Mouse (Mus musculus): ENCODE measurements around the gene Psmd2. TPM values are rescaled to one million over a fixed set of nuclear protein-coding genes. Genes with fewer than 3 reads are reported as not detected.
A peak's percentile ranks its signal among the peaks of the same experiment; 100 is the strongest.

The Psmd2 gene
- polyA plus RNA-seq, 1 experiment from 2014 or later = 339 TPM

DNA sequence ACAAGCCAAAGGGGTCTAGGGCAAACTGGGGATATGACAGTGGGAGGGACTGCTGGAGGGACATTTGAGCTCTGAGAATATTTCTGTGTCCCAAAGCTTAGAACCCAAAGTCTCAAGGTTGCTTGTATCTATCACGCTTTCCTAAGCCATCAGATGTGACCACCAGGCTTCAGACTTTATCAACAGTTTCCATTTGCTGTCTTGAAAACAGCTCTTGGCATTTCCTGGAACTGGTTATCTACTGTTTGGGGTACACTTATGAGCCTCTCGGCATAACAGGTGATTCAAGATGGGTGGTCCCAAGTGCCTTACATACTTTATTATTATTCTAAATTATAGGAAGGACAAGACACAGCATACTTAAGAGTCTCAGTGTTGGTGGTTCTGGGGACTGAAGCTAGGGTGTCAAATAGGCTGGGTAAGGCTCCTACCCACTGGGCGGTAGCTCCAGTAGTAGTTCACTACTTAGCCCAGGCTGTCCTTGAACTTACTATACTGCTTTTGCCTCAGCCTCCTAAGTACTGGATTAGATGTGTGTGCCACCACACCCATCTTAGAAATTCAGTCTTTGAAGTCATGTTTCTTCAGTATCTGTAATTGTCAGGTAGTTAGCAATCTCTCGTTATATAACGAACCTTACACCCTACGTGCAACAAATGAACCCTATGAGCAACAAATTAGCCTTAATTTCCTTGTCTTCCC lies 52.4 kb downstream of the Psmd2 start:
- 86% methylated on average over 6 of the region's 6 CpGs for WGBS
- H3K4me1 ChIP-seq = peaks cover 17% of the 10 kb centered on the region
- H3K9me3 ChIP-seq = no peaks in the 10 kb centered on the region
- no peak overlapping the region for H3K27ac ChIP-seq
- no peak overlapping the region for H3K4me2 ChIP-seq
- no peak overlapping the region for H3K9ac ChIP-seq
- peaks cover 64% of the 10 kb centered on the region for H3K36me3 ChIP-seq
- no peaks in the 10 kb centered on the region for H3K27me3 ChIP-seq
- H3K4me3 ChIP-seq = no peak overlapping the region
- no peak for ATAC-seq (ENCODE audit: insufficient number of reproducible peaks, insufficient read depth, low FRiP score, low TSS enrichment, low read depth)

DNA sequence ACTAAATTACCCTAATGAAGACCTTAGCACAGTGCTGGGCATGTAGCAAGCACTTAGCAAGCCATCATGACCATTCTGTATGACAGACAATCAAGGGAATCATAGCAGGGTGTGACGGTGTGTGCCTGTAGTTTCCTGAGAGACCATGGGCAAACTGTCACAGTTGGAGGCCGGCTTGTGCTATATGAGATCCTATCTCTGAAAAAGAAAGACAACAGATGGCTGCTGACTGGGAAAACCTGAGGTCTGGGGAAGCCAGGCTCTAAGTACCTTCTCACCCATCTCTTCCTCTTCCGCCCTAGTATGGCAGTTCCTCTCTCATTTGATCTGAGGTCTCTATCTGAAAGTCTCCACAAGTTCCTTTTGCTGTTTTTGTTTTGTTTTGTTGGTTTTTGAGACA lies 54.3 kb downstream of the Psmd2 start:
- Histone ChIP-seq H3K9ac (no peak overlapping the region), H3K4me3 (no peak overlapping the region), H3K36me3 (peaks cover 64% of the 10 kb centered on the region), H3K9me3 (no peaks in the 10 kb centered on the region), H3K4me2 (no peak overlapping the region), H3K27me3 (no peaks in the 10 kb centered on the region), H3K27ac (no peak overlapping the region), H3K4me1 (peaks cover 17% of the 10 kb centered on the region)
- WGBS = 81% methylated on average over 3 of the region's 3 CpGs
- no peak for ATAC-seq (ENCODE audit: insufficient number of reproducible peaks, insufficient read depth, low FRiP score, low TSS enrichment, low read depth)

DNA sequence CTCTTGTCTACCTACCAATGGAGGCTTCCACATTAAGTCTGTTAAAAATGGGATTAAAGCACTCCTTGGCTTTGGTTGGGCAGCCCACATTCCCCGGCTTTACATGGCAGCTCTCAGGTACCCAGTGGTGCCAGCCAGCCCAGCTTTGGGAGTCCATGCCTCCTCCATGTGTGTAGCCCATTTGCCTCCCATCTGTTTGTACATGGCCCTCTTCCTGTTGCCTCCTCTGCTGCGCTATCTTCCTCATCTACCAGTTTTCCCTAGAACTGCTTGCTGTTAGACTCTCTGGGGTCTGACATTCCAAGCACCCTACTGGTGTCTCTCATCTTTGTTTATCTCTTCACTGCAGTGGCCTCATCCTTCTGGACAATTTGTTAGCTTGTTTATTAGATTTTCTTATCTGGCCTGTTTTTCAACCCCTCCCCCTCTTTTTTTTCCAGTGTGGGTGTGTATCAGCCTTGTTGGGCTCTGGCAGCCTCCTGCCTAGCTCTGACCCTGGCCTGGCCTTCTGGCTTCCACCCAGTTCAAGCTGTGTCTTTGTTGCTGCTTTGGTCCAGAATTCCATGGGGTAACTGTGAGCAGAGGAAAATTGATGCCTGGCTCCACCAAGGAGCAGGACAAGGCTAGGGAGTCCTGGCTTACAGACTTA lies 55.1 kb downstream of the Psmd2 start:
- Histone ChIP-seq H3K36me3 (peaks cover 72% of the 10 kb centered on the region), H3K4me3 (no peak overlapping the region), H3K4me2 (no peak overlapping the region), H3K9ac (no peak overlapping the region), H3K27ac (no peak overlapping the region), H3K27me3 (no peaks in the 10 kb centered on the region), H3K4me1 (peaks cover 13% of the 10 kb centered on the region), H3K9me3 (no peaks in the 10 kb centered on the region)
- ATAC-seq (ENCODE audit: insufficient number of reproducible peaks, insufficient read depth, low FRiP score, low TSS enrichment, low read depth) = no peak
- 93% methylated on average over 2 of the region's 2 CpGs for WGBS

DNA sequence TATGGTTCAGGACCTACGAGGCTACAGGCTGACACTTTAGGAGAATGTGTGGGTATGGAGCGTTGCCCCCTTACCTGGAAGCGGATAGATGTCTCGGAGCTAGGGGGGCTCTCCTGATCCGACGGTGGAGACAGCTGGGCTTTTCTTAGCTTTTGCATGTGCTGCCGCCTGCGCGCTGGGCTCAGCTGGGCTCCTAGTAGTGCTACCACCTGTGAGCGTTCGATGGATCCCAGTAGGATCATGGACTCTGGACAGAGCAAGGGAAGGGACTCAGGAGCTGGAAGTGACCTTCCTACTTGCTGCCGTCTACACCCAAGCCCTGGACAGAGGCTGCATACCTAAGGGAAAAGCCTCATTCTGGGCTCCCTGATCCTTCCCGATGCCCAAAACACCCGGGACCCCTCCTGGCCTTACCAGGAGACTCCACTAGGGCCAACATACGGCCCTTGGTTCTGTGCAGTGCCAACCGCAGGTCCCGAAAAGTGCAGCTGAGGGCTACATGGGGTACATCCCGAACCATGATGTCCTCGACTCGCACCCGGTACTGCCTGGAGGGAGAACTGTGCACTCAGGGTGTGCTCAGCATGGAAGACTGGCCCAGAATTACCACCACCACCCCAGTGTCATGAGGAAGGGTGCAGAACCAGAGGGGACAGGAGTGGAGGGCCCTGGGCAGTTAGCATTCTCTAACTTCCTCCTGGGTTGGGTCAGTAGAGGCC lies 56.9 kb downstream of the Psmd2 start:
- Histone ChIP-seq H3K9me3 (no peaks in the 10 kb centered on the region), H3K27me3 (no peaks in the 10 kb centered on the region), H3K9ac (no peak overlapping the region), H3K4me1 (peaks cover under 1% of the 10 kb centered on the region; the same call in 1 of the 2 replicates), H3K36me3 (peaks cover 86% of the 10 kb centered on the region), H3K4me3 (no peak overlapping the region), H3K27ac (no peak overlapping the region), H3K4me2 (no peak overlapping the region)
- no peak for ATAC-seq (ENCODE audit: insufficient number of reproducible peaks, insufficient read depth, low FRiP score, low TSS enrichment, low read depth)
- WGBS = 92% methylated on average over 21 of the region's 21 CpGs

DNA sequence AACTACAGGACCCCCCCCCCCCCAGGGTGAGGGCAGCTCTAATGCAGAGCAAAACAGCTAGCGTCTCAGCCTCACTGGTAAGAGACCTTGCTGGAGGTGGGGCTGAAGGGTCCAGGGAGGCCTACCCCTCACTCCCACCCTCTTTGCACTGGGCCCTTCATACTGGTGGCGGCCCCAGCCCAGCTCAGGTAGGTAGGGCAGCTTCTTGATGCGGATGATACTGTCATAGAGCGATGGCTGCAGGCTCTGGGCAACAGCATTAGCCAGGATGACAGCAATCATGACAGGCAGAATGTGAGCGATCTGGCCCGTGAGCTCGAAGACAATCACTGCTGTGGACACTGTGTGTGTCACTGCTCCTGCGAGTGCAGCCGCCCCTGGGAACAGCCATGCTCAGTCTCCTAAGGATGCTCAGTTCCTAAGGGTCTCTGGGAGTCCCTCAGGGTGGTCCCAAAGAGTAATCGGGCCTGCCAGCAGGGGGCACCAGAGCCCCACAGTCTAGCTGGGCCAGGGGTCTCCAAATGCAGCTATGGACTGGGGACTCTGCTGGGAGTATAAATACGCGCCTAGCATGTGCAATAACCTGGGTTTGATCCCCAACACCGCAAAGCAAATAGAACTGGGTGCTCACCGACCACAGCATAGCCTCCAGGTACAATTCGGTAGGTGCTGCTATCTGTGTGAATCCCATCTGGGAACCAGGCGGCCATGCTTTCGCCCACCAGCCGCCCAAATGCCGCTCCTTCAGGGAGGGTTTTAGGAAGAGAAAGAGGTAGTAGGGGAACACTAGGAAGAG lies 57.7 kb downstream of the Psmd2 start:
- Histone ChIP-seq H3K9me3 (no peaks in the 10 kb centered on the region), H3K36me3 (peaks cover 81% of the 10 kb centered on the region), H3K27ac (no peak overlapping the region), H3K27me3 (no peaks in the 10 kb centered on the region), H3K4me1 (peaks cover 8% of the 10 kb centered on the region), H3K4me3 (no peak overlapping the region), H3K9ac (no peak overlapping the region), H3K4me2 (no peak overlapping the region)
- WGBS = 73% methylated on average over 19 of the region's 19 CpGs
- 0 out of 2 replicates have a peak, but pooled peaks have one; percentile 34 for ATAC-seq (ENCODE audit: insufficient number of reproducible peaks, insufficient read depth, low FRiP score, low TSS enrichment, low read depth)

DNA sequence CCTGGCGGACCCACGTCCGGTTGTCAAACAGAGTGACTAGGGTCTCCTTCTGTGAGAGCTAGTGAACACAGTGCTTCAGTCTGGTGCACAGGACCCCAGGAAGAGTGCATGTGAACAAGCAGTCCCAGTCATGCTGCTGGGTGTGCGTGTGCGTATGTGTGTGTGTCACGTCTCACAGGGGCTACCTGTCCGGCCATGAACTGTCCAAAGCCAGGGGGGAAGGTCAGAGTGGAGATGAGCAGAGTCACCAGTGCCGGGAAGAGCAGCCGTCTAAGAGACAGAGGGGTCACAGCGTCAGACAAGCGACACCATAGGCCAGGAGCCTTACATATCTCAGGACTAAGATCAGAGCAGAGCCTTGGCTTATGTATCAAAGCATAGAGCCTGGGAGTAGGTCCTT lies 58.9 kb downstream of the Psmd2 start:
- ATAC-seq (ENCODE audit: insufficient number of reproducible peaks, insufficient read depth, low FRiP score, low TSS enrichment, low read depth) = no peak
- Histone ChIP-seq H3K27ac (no peak overlapping the region), H3K4me2 (no peak overlapping the region), H3K36me3 (peaks cover 75% of the 10 kb centered on the region), H3K4me3 (no peak overlapping the region), H3K27me3 (no peaks in the 10 kb centered on the region), H3K4me1 (peaks cover 20% of the 10 kb centered on the region), H3K9me3 (no peaks in the 10 kb centered on the region), H3K9ac (no peak overlapping the region)
- WGBS = 93% methylated on average over 11 of the region's 11 CpGs

DNA sequence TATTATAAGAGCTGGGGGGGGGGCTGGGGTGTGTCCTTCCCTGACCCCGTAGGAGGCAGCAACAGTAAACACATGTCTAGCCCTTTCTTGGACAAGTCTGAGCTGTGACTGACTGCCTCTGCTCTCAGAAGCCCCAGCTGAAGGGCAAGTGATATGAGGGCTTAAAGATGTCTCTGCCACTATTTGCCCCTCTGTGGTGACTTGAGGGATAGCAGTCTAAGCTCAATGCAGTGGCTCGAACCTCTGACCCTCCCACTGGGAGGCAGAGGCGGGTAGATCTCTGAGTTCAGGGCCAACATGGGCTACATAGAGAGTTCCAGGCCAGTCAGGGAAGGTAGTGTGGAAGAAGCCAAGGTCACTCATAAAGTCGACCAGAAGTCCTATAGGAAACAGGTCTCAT lies 59.4 kb downstream of the Psmd2 start:
- H3K4me2 ChIP-seq = no peak overlapping the region
- peaks cover 71% of the 10 kb centered on the region for H3K36me3 ChIP-seq
- no peak overlapping the region for H3K27ac ChIP-seq
- H3K27me3 ChIP-seq = no peaks in the 10 kb centered on the region
- WGBS = 84% methylated on average over 4 of the region's 4 CpGs
- no peak overlapping the region for H3K4me3 ChIP-seq
- no peak overlapping the region for H3K9ac ChIP-seq
- H3K9me3 ChIP-seq = no peaks in the 10 kb centered on the region
- ATAC-seq (ENCODE audit: insufficient number of reproducible peaks, insufficient read depth, low FRiP score, low TSS enrichment, low read depth) = no peak
- peaks cover 23% of the 10 kb centered on the region for H3K4me1 ChIP-seq

DNA sequence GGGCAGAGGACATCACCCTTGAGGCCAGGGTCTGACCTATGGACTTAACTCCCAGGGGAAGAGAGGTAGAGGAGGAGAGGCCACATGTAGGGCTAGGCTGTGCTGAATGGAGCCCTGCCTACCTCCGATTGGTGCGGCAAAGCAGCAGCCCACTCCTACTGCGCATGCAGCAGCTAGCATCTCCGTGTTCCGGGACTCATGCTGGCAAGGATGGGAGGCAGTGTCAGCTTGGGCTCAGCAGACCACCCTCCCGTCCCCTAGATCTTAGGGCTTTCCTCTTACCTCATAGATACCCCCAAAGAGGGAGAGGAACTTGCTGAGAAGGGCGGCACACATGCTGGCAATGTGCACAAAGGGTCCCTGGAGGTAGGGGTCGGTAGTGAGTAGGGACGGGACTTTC lies 60.7 kb downstream of the Psmd2 start:
- Histone ChIP-seq H3K27me3 (no peaks in the 10 kb centered on the region), H3K9me3 (no peaks in the 10 kb centered on the region), H3K36me3 (peaks cover 57% of the 10 kb centered on the region), H3K9ac (no peak overlapping the region), H3K27ac (no peak overlapping the region), H3K4me1 (peaks cover 27% of the 10 kb centered on the region), H3K4me2 (no peak overlapping the region), H3K4me3 (no peak overlapping the region)
- 81% methylated on average over 9 of the region's 9 CpGs for WGBS
- no peak for ATAC-seq (ENCODE audit: insufficient number of reproducible peaks, insufficient read depth, low FRiP score, low TSS enrichment, low read depth)

DNA sequence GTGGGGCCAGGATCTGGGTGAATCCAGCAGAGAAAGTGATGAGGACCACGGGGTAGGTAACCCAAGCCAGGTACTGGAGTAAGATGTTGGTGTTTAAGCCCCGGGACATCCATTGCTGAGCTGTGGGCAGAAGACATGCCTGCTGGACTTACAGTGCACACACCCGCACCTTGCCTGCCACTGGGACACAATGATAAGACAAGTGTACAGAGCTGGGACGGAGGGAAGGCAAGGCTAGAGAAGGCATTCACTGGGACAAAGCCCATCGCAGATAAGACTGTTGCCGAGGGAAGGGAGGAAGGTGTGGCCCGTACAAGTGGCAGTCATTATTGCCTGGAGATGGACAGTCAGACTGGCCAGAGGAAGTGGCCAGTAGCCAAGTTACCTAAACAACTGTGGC lies 61.4 kb downstream of the Psmd2 start:
- Histone ChIP-seq H3K36me3 (peaks cover 50% of the 10 kb centered on the region), H3K9ac (no peak overlapping the region), H3K4me3 (no peak overlapping the region), H3K27ac (no peak overlapping the region), H3K9me3 (no peaks in the 10 kb centered on the region), H3K27me3 (no peaks in the 10 kb centered on the region), H3K4me1 (peaks cover 28% of the 10 kb centered on the region), H3K4me2 (no peak overlapping the region)
- WGBS = 88% methylated on average over 7 of the region's 7 CpGs
- no peak for ATAC-seq (ENCODE audit: insufficient number of reproducible peaks, insufficient read depth, low FRiP score, low TSS enrichment, low read depth)
